Mouse (Mus musculus) heart, adult 11 months (tissue): ENCODE data around the gene Clip1.

Source experiments
- DNase-seq: peaks from one replicate; pipeline ENCODE4 v3.0.0; 2022

Clip1 gene

DNA sequence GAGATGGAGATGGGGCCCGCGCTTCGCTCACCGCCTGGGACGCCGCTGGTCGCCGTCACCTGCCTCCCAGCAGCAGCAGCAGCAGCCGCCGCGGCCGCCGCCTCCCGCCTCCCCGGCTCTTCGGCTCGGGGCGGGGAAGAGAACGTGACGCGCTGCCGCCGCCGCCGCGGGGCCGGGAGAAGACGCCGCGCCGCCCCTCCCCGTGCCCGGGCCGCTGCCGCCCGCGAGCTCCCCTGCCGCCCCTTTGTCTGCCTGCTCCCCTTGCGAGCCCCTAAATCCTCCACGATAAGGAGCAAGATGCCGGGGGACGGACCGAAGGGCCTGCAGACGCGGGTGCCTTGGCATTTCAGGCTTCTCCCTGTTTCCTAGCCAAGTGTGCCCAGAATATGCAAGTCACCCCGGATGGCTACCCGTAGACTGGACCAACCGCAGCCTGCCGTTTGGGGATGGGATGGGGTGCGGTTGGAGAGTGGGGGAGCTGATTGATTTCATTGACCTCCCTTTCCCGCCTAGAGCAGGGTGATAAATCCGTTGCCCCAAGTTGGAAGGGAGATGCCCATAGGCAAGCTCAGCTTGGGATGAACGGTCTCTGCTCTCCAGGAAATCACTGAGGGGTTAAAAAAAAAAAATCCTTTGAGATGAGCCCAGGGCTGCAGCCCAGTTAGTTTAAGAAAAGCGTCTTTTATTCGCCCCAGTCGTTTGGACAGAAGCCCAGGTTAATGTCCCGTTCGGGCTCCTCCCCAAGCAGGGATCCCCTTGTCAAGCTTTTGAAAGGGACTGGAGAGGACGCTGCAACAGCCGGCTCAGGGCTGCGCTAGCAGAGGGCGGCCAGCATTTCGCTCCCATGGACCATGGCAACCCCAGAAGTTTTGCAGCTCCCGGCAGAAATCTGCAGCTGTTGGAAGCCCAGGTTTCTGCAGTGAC lies at the start of gene Clip1:
TSS of gene Clip1 (minus strand) at position 398 of the 924 bp plus-strand sequence.
- DNase-seq = peak; percentile 98

DNA sequence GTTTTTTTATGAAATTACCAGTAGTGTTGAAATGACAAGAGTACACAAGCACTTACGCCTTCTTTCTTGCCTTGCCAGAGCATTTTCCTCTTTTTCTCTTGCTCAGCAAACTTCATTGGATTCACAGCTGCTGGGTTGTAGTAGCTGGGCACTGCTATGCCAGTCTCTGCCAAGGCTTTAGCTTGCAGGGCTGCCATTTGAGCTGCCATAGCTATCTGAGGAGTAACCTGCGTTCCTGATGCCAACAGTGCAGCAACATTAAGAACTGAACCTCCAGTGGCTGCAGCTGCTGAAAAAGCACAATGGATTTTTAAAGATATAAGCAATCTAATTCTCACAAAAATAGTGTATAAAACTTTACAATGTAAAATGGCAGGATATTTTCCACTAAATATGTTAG lies 46.6 kb upstream of the Clip1 start:
- DNase-seq = peak; percentile 67

DNA sequence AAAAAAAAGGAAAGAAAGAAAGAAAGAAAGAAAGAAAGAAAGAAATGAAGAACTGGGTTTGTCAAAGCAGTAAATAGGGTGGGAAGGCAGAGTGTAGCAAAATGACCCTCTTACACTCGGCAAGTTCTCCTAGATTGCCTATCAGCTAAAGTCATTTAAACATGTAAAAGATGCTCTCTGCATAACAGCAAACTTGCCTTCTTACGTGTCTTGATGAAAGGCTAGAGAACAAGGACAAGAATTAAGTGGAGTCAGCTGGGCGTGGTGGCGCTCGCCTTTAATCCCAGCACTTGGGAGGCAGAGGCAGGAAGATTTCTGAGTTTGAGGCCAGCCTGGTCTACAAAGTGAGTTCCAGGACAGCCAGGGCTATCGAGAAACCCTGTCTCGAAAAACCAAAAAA lies 39.4 kb upstream of the Clip1 start:
- peak; percentile 5 for DNase-seq

DNA sequence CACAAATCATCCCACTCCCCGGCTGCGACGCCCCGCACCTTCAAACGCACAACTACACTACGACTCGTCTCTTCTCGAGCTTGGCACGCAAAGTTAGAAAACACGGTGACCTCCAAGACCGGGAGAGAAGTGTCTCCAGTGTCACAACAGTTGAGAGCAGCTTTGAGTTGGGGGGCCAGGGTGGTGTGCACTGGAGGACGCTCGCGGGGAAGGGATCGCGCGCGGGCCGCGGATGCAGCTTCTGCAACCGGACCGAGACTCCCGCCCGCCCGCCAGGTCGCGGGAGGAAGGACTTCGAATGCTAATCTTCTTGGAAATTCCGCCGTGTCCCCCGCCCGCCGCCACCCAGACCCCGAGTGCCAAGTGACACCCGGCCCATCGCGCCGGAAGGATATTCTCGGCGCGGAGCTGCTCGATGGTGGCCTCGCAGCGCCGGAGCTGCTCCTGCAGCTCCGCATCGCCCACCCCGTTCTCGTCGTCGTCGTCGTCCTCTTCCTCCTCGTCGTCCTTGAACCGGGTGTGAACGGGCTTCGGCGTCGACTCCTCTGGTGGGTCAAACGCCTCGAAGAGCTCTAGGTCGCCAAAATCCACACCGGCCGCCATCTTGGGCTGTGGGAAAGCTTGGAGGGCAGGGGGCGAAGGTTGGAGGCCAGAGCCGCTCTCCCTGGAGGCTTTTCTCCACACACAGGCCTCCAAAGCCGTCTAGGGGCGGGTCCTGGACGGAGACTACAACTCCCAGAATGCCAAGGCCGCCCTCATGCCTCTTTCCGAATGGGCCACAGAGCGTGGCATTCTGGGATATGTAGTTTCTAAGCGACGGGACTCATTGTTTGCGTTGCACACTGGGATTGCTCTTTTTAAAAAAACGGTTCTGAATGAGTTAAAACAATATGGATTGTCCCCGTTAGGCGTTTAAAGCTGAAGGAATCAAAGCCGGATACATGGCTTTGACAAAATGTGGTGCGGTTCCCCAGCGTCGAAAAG lies 36.2 kb upstream of the Clip1 start, which contains the start of gene Zcchc8:
TSS of gene Zcchc8 (minus strand) at position 773 of the 984 bp plus-strand sequence.
- peak; percentile 99 for DNase-seq

DNA sequence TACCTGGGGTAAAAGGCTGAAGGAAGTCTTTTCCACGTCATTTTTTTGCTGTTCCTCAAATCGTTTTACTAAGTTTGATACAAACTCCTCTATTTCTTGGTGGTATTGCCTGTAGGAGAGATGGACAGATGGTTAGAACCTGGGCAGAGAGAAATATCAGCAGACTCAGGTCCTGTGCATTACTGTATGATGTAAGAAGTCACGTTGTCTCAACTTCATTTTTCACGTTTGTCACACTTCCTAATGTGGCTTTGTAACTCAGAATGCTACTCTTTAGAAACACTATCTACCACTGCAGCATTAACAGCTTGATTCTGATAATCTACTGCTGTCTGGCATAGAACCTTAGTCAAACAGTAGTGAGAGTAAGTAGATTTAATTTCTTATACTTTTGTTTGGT lies 30.2 kb upstream of the Clip1 start:
- DNase-seq = peak; percentile 6

DNA sequence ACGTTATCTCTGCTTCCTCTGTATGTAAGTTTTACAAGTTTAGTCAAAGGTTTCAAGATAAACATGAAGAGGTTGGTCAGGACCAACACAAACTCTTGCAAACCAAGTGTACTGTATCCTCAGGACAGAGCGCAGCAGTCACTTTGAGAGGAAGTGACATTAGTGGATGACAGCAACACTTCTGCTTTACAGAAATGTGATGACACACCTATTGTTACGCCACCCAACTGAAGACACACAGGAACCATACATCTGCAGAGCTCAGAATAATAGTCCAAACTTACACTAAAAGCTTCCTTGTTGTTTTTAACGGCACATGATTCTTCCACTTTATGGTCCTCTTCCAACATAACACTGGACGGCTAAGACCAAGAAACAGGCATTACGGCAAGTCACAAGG lies 29.4 kb upstream of the Clip1 start:
- peak; percentile 58 for DNase-seq

DNA sequence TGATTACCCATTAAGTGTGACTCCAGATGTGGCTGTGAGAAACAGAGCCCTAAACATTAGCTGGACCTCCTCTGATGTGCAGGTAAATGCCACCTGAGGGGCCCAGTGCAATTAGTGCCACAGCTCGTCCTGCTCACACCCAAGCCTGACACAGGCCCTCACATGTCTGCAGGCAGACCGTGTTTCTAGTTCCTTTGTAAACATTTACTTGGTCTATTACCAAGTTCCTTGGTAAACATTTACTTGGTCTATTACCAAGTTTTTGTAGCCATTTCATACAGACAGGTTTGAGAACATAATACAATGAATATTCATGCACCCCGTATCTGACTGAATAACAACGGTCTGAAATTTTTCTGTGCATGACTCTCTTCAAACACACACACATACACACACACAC lies 25.2 kb upstream of the Clip1 start:
- peak; percentile 83 for DNase-seq

DNA sequence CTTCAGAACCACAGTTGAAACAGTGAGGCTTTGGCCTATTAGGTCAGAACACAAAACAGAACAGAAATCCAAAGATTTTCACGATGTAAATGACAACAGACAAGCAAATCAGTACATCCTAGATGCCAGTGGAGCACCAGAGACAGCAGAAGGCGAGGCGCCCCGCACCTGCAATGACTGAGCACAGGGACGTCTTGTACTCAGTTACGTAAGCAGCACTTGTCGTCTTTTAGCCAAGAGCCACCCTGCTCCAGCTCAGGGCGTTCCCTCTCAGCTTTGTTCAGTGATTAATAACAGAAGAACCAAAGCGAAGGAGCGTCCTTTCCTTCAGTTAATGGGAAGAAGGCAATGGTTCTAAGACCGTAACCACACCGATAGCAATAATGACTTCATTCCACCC lies 24.2 kb upstream of the Clip1 start:
- peak; percentile 90 for DNase-seq

DNA sequence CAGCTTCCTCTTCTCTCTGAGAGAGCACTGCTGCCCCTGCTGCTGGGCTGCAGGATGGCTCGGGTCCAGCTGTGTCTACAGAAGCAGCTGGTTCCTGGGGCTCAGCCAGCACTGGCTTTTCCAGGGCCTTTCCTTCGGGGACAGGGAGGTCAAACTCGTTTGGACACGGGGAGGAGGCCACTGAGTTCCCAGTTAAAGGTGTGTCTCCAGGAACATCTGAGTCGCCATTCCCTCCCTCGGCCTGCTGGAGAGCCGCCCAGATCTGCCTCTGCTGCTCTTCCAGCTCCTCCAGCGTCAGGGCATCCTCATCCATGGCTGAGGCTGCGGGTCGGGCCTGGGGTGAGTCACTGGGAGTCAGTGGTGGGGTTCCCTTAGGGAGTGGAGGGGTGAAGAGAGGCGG lies 16.2 kb upstream of the Clip1 start:
- DNase-seq = peak; percentile 98

DNA sequence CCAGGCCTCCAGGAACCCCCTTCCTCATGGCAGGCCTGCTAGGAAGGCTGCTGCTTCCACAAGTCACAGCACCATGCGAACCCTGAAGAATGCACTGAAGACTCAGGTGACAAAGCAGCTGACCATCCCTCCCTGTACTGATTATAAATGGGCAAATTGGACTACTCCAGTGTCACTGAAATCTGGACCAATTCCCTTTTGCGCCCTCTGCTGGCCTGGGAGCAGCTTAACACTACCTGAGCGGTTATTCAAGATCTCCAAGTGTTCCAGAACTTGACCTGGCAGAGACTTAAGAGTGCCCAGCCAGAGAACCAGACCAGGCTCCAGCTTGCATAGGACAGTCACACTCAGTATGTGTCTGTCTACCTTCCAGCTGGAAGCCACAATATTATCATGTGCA lies 14.8 kb upstream of the Clip1 start:
- peak; percentile 95 for DNase-seq

DNA sequence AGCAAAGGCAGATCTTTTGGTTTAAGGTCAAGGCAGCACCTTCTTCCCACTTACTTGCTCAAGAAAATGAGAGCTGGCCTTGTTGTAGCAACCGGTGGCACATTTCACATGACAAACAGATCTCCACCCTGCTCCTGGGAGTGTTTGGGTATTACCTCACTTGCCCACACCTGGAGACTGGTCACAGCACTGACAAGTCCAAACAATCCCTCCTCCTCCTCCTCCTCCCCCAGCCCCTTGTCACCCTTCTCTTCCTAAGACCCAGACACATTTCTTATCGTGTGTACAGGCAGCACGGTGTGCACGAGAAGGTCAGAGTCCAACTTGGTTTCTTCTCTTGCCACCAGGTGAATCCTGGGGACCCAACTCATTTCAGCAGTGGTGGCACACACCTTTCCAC lies 12.5 kb upstream of the Clip1 start:
- no peak for DNase-seq

DNA sequence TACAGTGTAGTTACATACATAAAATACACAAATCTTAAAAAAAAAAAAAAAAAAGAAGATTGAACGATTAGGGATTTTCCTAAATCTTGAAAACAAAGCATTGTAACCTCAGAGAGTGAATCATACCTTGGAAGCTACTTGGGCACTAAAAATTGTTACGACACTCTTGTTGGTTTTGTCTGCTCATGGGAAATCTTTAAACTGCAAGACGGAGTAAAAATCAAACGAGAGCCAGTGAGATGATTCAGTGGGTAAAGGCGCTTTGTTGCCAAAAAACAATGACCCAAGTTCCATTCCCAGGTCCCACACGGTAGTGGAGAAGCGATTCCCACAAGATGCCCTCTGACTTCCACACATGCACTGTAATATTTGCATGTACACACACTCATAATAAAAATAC lies 11.8 kb upstream of the Clip1 start:
- DNase-seq = no peak

DNA sequence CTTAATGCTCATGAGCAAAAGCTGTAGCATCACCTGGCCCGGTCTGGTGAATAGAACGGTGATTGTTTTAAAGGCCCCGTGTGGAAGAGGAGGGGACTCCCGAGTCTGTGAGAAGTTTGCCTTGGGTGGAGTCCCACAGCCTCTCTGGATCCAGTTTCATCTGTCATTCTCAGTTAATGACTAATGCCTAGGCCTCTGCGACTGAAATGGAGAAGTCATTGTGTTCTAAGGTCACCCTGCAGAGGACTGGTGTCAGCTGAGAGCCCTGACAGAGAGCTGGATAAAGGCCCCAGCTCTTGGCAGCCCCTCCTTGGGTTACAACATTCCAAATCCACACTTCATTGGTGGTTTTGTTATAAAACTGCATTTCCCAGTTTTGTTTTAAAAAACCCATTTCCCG lies 10.1 kb upstream of the Clip1 start:
- DNase-seq = peak; percentile 98

DNA sequence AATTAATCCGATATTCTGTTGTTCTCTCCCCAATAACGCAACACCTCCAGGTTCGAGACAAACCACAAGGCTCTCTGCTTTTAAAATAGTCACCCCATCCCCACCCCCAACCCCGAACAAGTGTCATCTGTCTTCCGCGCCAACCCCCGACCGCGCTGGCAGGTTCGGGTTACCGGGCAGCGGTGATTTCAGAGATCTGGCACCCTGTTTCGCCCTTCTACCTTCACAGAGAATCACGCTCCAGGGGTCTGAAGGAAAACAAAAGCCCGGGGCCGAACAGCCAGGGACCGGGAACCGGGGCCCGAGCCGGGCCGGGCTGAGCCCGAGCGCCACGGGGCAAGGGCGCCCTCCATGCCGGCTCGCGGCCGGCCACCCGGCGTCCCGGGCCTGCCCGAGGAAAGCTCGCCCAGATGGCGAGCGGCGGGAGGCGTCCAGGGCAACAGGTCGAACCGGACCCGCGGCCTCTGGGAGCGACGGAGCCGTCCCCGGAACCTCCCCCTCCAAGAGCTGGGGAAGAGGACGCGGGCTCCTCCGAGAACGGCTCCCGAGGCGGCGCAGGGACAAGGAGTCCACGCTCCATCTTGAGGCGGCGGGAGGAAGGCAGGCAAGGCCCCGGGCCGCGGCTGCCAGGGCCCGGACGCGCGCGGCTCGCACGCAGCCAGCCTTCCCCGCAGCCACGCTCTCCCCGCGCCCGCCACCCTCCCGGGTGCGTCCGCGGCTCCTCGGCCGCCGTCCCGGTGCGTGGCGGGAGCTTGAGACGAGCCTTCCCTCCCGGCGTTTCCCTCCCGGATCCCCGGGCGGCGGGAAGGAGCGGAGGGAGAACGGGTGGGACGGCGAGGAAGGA lies 819 bp downstream of the Clip1 start:
- peak; percentile 96 for DNase-seq

DNA sequence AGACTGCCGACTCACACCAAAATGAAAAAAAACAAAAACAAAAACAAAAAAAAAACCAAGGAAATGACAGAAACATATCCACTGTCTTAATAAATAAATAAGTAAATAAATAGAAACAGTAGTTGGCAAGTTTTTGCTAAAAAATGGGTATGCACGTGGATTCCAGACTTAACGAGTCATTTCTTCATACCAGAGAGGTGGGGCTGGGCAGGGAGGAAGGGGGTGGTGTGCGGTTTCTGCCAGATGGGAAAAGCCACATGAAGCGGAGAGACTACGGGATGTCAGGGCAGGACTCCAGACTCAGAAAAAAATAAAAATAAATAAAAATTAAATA lies 1.4 kb downstream of the Clip1 start:
- DNase-seq = peak; percentile 94

DNA sequence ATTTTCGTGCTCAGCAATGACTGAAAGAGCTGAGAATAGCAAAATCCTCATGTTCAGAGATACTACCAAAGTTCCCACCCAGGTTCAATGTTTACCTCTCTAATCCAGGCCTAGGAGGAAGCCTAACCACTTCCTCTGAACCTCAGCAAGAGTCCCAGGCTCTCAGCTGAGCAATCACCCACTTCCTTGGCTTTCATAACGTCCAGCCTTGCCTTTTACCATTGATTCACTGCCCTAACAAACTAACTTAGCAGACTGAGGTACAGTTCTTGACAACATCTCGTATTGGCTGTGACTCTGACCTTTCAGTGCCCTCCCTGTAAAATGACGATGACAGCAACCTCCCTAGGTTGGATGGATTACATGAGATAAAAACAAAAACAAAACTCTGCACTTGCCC lies 2.0 kb downstream of the Clip1 start:
- DNase-seq = no peak

DNA sequence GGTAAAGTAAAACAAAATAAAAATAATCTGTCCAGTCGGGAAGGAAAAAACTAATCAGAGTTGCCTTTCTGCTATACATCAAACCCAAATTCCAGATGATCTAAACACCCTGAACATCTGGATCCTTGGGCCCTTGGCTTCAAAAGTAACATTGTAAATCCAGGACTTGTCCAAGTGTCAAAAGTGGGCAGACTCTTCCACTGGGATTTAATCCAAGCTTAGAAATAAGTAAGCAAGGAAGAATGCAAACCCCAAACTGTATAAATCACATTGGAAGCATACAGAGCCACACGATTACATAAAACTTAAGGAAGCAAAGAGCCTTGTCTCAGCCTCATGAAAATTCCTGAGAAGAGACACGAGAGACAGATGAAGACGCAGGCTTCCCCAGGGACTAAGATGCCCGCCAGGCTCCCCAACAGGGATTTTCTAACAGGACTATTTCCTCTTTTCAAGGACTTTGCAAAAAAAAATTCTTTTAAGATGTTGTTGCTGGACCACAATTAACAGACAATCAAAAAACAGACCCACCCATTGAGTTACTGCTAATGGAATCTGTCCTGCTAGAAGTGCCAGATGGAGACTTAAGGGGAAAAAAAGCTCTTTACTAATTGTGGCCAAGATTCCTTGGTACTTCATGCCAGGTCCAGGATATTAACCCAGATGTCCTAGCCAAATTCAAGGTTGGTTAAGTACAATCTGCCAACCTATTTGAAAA lies 4.7 kb downstream of the Clip1 start:
- no peak for DNase-seq

DNA sequence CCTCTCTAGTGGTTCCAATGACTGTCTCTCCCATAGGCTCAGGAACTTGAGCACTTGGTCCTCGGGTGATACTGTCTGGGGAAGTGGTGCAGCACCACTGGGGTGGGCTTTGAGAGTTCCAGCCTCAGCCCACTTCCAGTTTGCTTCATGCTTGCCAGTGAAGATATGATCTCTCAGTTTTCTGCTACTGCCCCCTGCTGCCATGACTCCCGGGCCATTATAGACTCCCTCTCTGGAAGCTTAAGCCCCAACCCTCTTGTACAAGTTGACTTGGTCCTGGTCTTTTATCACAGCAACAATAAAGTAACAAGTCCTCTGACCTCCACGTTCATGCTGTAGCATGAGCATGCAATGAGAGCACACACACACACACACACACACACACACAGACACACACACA lies 5.3 kb downstream of the Clip1 start:
- no peak for DNase-seq

DNA sequence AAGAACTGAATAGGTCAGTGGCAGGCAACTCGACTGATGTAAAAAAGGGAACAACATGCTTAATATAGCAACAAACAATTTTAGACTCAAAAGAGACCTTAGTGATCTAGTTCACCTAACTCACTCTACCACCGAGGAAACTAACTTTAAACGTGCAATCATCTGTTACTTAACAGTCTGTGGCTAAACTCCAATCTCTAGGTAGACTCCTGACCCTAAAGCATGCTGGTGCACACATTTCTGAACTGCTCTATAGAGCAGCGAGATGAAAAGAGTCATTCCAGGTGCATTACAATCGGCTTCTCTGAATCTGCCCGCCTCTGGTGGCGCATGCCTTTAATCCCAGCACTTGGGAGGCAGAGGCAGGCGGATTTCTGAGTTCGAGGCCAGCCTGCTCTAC lies 8.7 kb downstream of the Clip1 start:
- DNase-seq = no peak

DNA sequence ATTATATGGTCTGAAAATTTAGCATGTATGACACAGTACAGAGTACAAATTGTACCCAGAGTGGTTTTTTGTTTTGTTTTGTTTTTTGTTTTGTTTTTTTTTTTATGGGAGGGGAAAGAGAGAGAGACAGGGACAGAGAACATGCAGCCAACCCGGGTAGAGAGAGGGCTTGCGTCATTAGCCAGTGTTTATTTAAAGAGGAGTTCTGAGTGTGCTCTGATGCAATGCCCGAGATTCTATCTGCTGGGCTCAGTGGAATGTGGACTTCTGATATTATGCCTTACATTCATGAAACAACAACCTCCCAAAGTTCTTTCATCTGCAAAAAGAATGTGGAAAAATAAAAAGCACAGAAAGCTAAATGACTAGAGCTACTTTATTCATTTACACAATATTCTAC lies 9.2 kb downstream of the Clip1 start:
- DNase-seq = peak; percentile 95

DNA sequence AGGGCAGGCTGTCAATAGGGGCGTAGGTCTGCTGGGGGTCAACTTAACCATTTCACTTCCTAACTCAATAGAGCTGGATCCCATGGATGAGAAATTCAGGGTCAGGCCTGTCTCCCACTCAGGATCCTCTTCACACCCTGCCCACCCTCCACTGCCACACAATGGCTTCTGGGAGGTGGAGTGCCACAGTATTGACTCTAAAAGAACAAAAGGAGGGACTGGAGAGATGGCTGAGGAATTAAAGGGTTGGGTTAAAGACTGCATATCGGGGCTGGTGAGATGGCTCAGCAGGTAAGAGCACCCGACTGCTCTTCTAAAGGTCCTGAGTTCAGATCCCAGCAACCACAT lies 13.0 kb downstream of the Clip1 start:
- peak; percentile 92 for DNase-seq

DNA sequence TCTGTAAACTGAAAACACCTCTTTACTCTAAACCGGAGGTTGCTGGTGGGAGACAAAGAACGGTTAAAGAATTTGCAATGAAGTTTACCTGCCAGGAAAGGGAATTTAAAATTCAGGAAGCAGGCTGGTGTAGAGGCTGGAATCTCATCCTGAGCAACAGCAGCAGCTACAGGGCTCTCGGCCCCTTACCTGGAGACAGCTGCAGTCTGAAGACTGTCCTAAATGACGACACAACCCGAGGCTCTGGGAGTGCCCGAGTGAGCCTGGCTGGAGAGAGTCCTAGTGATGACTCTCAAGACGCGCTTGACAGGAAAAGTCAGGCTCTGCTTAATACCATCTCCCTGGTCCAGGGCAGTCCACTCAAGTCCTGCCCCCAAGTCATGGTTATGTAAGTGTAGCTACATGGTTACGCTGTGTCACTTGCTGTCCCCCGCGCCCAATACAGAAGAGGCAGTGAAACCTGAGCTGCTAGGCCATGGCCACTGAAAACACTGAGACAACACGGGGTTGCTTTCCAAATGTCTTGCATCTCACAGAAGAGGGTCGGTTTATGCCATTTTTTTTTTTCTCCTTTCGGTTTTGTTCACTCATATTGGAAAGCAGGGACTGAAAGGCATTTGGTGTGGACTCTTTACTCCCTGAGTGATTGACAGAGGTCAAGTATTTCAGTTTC lies 13.5 kb downstream of the Clip1 start:
- DNase-seq = peak; percentile 99
